Mouse (Mus musculus) C2C12 (cell line): ENCODE results near the gene Pilrb2.

Experiments used
- CTCF ChIP-seq: IDR thresholded peaks from one replicate; pipeline ENCODE4 v1.5.1; 2011; ENCODE audit not compliant: control insufficient read depth, insufficient read depth, insufficient read length
- MYOD1 ChIP-seq: IDR thresholded peaks from one replicate; pipeline ENCODE4 v1.6.1; 2011; ENCODE audit warnings: low read depth; ENCODE audit not compliant: control insufficient read depth, insufficient read length

DNA sequence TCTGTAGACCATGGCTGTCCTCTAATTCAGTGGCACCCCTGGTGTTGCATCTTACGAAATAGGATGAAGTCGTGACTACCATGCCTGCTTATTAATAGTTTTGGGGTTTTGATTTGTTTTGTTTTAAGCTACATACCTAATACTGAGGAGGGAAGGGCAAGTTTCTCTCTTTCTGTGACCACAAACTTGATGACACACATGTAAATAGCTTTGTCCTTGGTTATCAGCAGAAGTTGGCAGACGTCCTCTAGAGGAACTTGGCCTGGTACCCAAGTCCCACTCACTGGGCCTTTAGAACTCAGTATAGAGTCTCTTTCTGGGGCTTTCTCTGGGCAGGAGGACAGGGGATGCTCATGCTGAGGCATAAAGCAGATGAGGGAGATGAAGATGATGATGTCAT, 11.7 kb upstream of the Pilrb2 start:
- TF ChIP-seq CTCF (no peak), MYOD1 (no peak)
